Mouse (Mus musculus): ENCODE measurements at regions not wholly inside any gene's neighbourhood (a gene's known extent, or its start where the extent isn't known, plus 50 kb on each side); places are given as distances from the start of the nearest gene placed in this dataset.

GRCm38 (mm10) chr1:151053268-151053667 is 60.0 kb upstream of the Hmcn1 start:
- no peak for TF ChIP-seq POLR2A (IDR thresholded peaks at IDR 0.05; ENCODE audit: insufficient read depth, low read depth, low read length)
- TF ChIP-seq CTCF (IDR thresholded peaks at IDR 0.05; ENCODE audit: insufficient read depth, low read depth, low read length): no peak
